Mouse (Mus musculus) brain, embryonic 14.5 days (tissue): ENCODE results near the gene Cfap43. TPM values are rescaled to one million over a fixed set of nuclear protein-coding genes. Genes with fewer than 3 reads are reported as not detected.
"Not testable (repeated sequence)": the region's sequence is repeated elsewhere in the genome, so short reads cannot be mapped to it uniquely, and the experiment has no call there.

Source experiments
- DNase-seq: peaks from one replicate; pipeline ENCODE4 v3.0.0-alpha.2; 2011; ENCODE audit warnings: low read depth
- CTCF ChIP-seq: fragments of 200-500 bp; IDR thresholded peaks from 2 replicates; pipeline ENCODE4 v1.5.1; 2012; ENCODE audit warnings: inconsistent platforms, mild to moderate bottlenecking, moderate library complexity, borderline replicate concordance; ENCODE audit not compliant: insufficient read depth, insufficient read length; ENCODE audit errors: extremely low read depth
- POLR2A ChIP-seq: fragments of 200-500 bp; IDR thresholded peaks from 2 replicates; pipeline ENCODE4 v1.6.1; 2012; ENCODE audit warnings: mild to moderate bottlenecking, inconsistent platforms, borderline replicate concordance; ENCODE audit not compliant: poor library complexity, insufficient read depth, insufficient read length, severe bottlenecking; ENCODE audit errors: extremely low read depth
- polyA plus RNA-seq: library from polyadenylated mRNA; depleted of rRNA; stranded (reverse); fragments of >200 nt; gene quantifications from 2 replicates; pipeline ENCODE4 v1.2.3, GENCODE M21; 2012

The Cfap43 gene
- polyA plus RNA-seq, 1 experiment: 2.6 TPM

GRCm38 (mm10) chr19:47864721-47865120 lies 54.4 kb downstream of the Cfap43 start:
- DNase-seq: no peak
- TF ChIP-seq POLR2A (no peak), CTCF (no peak)

GRCm38 (mm10) chr19:47864051-47864450 lies 55.0 kb downstream of the Cfap43 start:
- TF ChIP-seq POLR2A (no peak), CTCF (no peak)
- no peak for DNase-seq

- TF ChIP-seq CTCF (no peak), POLR2A (no peak)
- no peak for DNase-seq
These were observed 56.5 kb downstream of the Cfap43 start for GRCm38 (mm10) chr19:47862581-47862980.

GRCm38 (mm10) chr19:47859180-47859579 lies 59.9 kb downstream of the Cfap43 start:
- TF ChIP-seq POLR2A: no peak
- TF ChIP-seq CTCF: no peak
- no peak for DNase-seq

GRCm38 (mm10) chr19:47857957-47858942 lies 60.8 kb downstream of the Cfap43 start:
- TF ChIP-seq CTCF: no peak
- DNase-seq: no peak

GRCm38 (mm10) chr19:47854796-47855783 lies 64.0 kb downstream of the Cfap43 start, which contains the start of gene Gsto1:
Gsto1 (plus strand) TSS chr19:47854970.
- DNase-seq: peak; percentile 90
- peak; percentile 34; the same call in 1 of the 2 replicates for TF ChIP-seq POLR2A
- TF ChIP-seq CTCF: no peak

GRCm38 (mm10) chr19:47853951-47854795 lies 64.9 kb downstream of the Cfap43 start:
- peak; percentile 56 for DNase-seq
- TF ChIP-seq CTCF: peak; percentile 14; the same call in 1 of the 2 replicates
- no peak for TF ChIP-seq POLR2A

GRCm38 (mm10) chr19:47853053-47853452 lies 66.0 kb downstream of the Cfap43 start:
- no peak for TF ChIP-seq CTCF
- TF ChIP-seq POLR2A: no peak

GRCm38 (mm10) chr19:47852131-47852530 lies 67.0 kb downstream of the Cfap43 start:
- not testable (repeated sequence) for DNase-seq

More at GRCm38 (mm10) chr19:47853053-47853452, 66.0 kb downstream of the Cfap43 start:
- no peak for DNase-seq

GRCm38 (mm10) chr19:47849735-47850134 lies 69.4 kb downstream of the Cfap43 start:
- TF ChIP-seq CTCF (no peak), POLR2A (no peak)
- no peak for DNase-seq

- not testable (repeated sequence) for DNase-seq
These were observed 77.9 kb downstream of the Cfap43 start for GRCm38 (mm10) chr19:47841234-47841633.

GRCm38 (mm10) chr19:47837527-47837901 lies 81.6 kb downstream of the Cfap43 start:
- DNase-seq: no peak
- TF ChIP-seq POLR2A (no peak), CTCF (no peak)
